Mouse (Mus musculus) heart, embryonic 13.5 days (tissue): ENCODE measurements around the gene Mga. TPM values are rescaled to one million over a fixed set of nuclear protein-coding genes. Genes with fewer than 3 reads are reported as not detected.

Experiments
- ATAC-seq: fragments of 200-750 bp; cut with Nextera tagmentation; 2 replicates; pipeline ENCODE4 v1.8.0; 2017; ENCODE audit warnings: moderate TSS enrichment; ENCODE audit not compliant: insufficient number of reproducible peaks, low FRiP score, low TSS enrichment; ENCODE audit errors: extremely low read depth
- H3K27ac ChIP-seq: fragments of 300-500 bp; sonication (generic); replicated peaks from 2 replicates; pipeline ENCODE4 v1.5.1; 2015; ENCODE audit warnings: moderate library complexity, mild to moderate bottlenecking, inconsistent platforms
- H3K27me3 ChIP-seq: fragments of 300-500 bp; sonication (generic); replicated peaks from 2 replicates; pipeline ENCODE4 v1.6.1; 2015; ENCODE audit warnings: mild to moderate bottlenecking, inconsistent platforms
- H3K36me3 ChIP-seq: fragments of 300-500 bp; sonication (generic); 2 replicates; pipeline ENCODE4 v1.6.1; 2015; ENCODE audit warnings: mild to moderate bottlenecking, inconsistent platforms
- H3K4me1 ChIP-seq: fragments of 300-500 bp; sonication (generic); 2 replicates; pipeline ENCODE4 v1.6.1; 2015; ENCODE audit warnings: inconsistent platforms
- H3K4me2 ChIP-seq: fragments of 300-500 bp; sonication (generic); 2 replicates; pipeline ENCODE4 v1.6.1; 2015; ENCODE audit warnings: inconsistent platforms, mild to moderate bottlenecking, moderate library complexity
- H3K4me3 ChIP-seq: fragments of 300-500 bp; sonication (generic); 2 replicates; pipeline ENCODE4 v1.5.1; 2015; ENCODE audit warnings: moderate library complexity, mild to moderate bottlenecking, inconsistent platforms
- H3K9ac ChIP-seq: fragments of 300-500 bp; sonication (generic); 2 replicates; pipeline ENCODE4 v1.6.1; 2015; ENCODE audit warnings: inconsistent platforms, mild to moderate bottlenecking, moderate library complexity
- H3K9me3 ChIP-seq: fragments of 300-500 bp; sonication (generic); 2 replicates; pipeline ENCODE4 v1.6.1; 2016; ENCODE audit warnings: inconsistent platforms
- WGBS: fragments of 180-500 bp; shearing (Covaris S2); methylation state at CpG from one replicate; pipeline ENCODE4 v1.1.7; 2015; ENCODE audit warnings: mixed read lengths; 5-methylcytosine and 5-hydroxymethylcytosine counted together
- microRNA-seq: library from miRNA; unstranded; fragments of <30 nt; microRNA quantifications from one replicate; pipeline ENCODE4, GENCODE M21; 2016
- polyA plus RNA-seq: library from polyadenylated mRNA; unstranded; fragments of >200 nt; fragmentation: Nextera tagmentation; extraction: Ambion mirVana; gene quantifications from 2 replicates; pipeline ENCODE4 v1.2.1, GENCODE M21; 2015

The Mga gene
- polyA plus RNA-seq, 1 experiment from 2014 or later: 15.4 TPM

DNA sequence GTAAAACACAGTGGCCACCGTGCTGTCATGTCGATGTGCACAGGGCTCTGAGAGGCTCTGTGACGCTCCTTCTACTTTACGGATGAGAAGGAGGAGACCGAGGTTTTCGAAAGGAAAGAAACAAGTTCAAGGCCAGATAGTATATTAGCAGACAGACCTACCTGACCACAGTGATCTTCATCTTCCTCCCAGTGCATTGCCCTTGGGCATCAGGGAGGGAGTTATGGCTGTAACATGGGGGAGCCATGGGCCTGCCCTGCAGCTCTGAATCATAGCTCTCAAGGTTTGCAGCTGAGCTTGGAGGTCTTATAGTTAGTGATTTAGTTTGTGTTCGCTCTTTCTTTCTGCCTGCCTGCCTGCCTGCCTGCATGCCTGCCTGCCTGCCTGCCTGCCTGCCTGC lies 109.7 kb downstream of the Mga start:
- ATAC-seq: no peak
- no peak overlapping the region for H3K9ac ChIP-seq
- WGBS: 88% methylated on average over 7 of the region's 7 CpGs

GRCm38 (mm10) chr2:120007680-120008210 lies 110.7 kb downstream of the Mga start:
- no peaks in the 10 kb centered on the region for H3K27me3 ChIP-seq
- peaks cover 5% of the 10 kb centered on the region; the same call in 1 of the 2 replicates for H3K4me1 ChIP-seq
- H3K9ac ChIP-seq: no peak overlapping the region
- ATAC-seq: no peak
- no peak overlapping the region for H3K27ac ChIP-seq
- H3K4me3 ChIP-seq: no peak overlapping the region
- H3K9me3 ChIP-seq: no peaks in the 10 kb centered on the region
- 0 out of 2 replicates have a peak, but pooled peaks cover 3% of the 10 kb centered on the region for H3K36me3 ChIP-seq
- H3K4me2 ChIP-seq: no peak overlapping the region
- WGBS: 83% methylated on average over 4 of the region's 4 CpGs

More for the DNA sequence above, 109.7 kb downstream of the Mga start:
- H3K36me3 ChIP-seq: 0 out of 2 replicates have a peak, but pooled peaks cover 3% of the 10 kb centered on the region
- H3K27me3 ChIP-seq: no peaks in the 10 kb centered on the region
- no peak overlapping the region for H3K4me2 ChIP-seq
- H3K27ac ChIP-seq: no peak overlapping the region
- H3K4me3 ChIP-seq: no peak overlapping the region
- H3K4me1 ChIP-seq: peaks cover 7% of the 10 kb centered on the region
- no peaks in the 10 kb centered on the region for H3K9me3 ChIP-seq

GRCm38 (mm10) chr2:120008672-120009071 lies 111.6 kb downstream of the Mga start:
- H3K27ac ChIP-seq: peak overlapping the region; percentile 12; the same call in 1 of the 2 replicates
- H3K4me3 ChIP-seq: no peak overlapping the region
- H3K36me3 ChIP-seq: peaks cover 8% of the 10 kb centered on the region; the same call in 1 of the 2 replicates
- no peaks in the 10 kb centered on the region for H3K9me3 ChIP-seq
- H3K4me2 ChIP-seq: no peak overlapping the region
- WGBS: 53% methylated on average over 4 of the region's 4 CpGs
- H3K9ac ChIP-seq: no peak overlapping the region
- no peak for ATAC-seq
- peaks cover 8% of the 10 kb centered on the region; the same call in 1 of the 2 replicates for H3K4me1 ChIP-seq
- no peaks in the 10 kb centered on the region for H3K27me3 ChIP-seq

GRCm38 (mm10) chr2:120011462-120012200 lies 114.6 kb downstream of the Mga start:
- 69% methylated on average over 8 of the region's 8 CpGs for WGBS
- Histone ChIP-seq H3K4me1 (peaks cover 8% of the 10 kb centered on the region; the same call in 1 of the 2 replicates), H3K9me3 (no peaks in the 10 kb centered on the region), H3K27ac (no peak overlapping the region), H3K27me3 (no peaks in the 10 kb centered on the region), H3K4me2 (no peak overlapping the region), H3K4me3 (no peak overlapping the region), H3K36me3 (peaks cover 20% of the 10 kb centered on the region), H3K9ac (0 out of 2 replicates have a peak overlapping the region, but pooled peaks have one; percentile 3)
- no peak for ATAC-seq

- Histone ChIP-seq H3K27ac (no peak overlapping the region), H3K36me3 (peaks cover 33% of the 10 kb centered on the region), H3K9me3 (no peaks in the 10 kb centered on the region), H3K4me1 (peaks cover 8% of the 10 kb centered on the region; the same call in 1 of the 2 replicates), H3K4me3 (no peak overlapping the region), H3K4me2 (no peak overlapping the region), H3K9ac (no peak overlapping the region), H3K27me3 (no peaks in the 10 kb centered on the region)
- 46% methylated on average over 13 of the region's 13 CpGs for WGBS
- ATAC-seq: no peak
Observed at GRCm38 (mm10) chr2:120012924-120013323, 115.9 kb downstream of the Mga start.

DNA sequence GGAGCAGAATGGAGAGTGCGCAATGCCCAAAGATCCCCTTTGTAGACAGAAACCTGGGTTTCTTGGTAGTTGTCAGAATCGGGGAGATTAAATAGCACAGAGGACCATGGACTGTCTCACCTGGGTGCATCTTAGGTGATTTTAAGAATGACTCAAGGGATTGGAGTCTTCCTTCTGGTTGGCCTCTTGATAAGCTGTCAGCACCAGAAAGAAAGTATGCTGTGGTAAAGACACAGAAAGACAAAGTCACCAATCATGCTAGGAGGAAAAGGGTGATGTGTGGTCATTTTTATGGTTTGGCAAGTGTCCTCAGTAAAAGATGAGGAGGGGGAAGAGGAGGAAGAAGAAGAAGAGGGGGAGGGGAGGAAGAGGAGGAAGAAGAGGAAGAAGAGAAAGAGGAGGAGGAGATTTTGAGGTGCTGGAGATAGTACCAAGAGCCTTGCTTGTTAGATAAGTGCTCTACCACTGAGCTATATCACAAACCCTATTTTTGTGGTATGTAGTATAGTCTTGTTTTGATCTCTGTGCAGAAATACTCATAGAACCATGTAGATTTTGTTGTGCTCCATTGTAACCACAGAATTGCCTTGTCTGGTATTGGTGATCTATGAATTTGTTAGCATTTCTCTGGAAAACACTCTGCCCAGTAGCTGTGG lies 116.9 kb downstream of the Mga start:
- no peak overlapping the region for H3K9ac ChIP-seq
- peaks cover 4% of the 10 kb centered on the region; the same call in 1 of the 2 replicates for H3K4me1 ChIP-seq
- WGBS: 89% methylated on average over 2 of the region's 2 CpGs
- H3K27ac ChIP-seq: no peak overlapping the region
- H3K9me3 ChIP-seq: no peaks in the 10 kb centered on the region
- H3K4me3 ChIP-seq: no peak overlapping the region
- peaks cover 43% of the 10 kb centered on the region for H3K36me3 ChIP-seq
- no peaks in the 10 kb centered on the region for H3K27me3 ChIP-seq
- ATAC-seq: no peak
- H3K4me2 ChIP-seq: no peak overlapping the region

DNA sequence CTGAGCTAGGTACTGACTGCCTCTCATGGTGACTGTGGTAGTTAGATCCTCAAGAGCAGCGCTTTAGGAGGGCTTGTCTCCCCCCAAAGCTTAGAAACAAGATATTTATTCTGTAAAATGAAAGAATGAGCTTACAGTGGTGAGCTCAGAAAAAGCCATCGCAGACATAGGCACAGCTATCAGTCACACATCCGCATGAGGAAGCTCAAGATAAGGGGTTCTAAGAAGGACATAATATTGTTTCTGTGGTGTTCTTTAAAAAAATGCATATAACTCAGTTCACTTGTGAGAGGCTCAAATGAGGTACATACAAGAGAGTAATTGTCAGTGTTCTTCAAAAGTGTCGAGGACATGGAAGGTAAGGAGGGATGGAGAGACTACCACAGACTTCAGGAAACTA lies 118.9 kb downstream of the Mga start:
- Histone ChIP-seq H3K9me3 (no peaks in the 10 kb centered on the region), H3K4me3 (no peak overlapping the region), H3K9ac (no peak overlapping the region), H3K36me3 (peaks cover 61% of the 10 kb centered on the region), H3K27ac (no peak overlapping the region), H3K4me1 (0 out of 2 replicates have a peak, but pooled peaks cover 4% of the 10 kb centered on the region), H3K4me2 (no peak overlapping the region), H3K27me3 (no peaks in the 10 kb centered on the region)
- ATAC-seq: no peak
- WGBS: 77% methylated on average over 4 of the region's 4 CpGs

DNA sequence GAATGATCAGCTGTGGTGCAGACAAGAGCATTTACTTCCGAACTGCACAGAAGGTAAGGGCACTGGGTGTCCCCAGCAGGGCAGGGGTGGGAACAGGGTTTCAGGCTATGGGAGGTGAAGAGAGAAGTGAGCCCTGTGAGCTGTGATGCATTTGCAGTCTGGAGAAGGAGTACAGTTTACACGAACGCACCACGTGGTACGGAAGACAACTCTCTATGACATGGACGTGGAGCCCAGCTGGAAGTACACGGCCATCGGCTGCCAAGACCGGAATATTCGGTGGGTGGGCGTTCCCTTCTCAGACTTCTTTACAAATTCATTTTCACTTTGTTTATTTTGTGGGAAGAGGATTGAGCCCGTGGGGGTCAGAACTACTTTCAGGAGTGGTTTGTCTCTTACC lies 120.6 kb downstream of the Mga start:
- ATAC-seq: no peak
- Histone ChIP-seq H3K4me1 (0 out of 2 replicates have a peak, but pooled peaks cover 4% of the 10 kb centered on the region), H3K9ac (no peak overlapping the region), H3K4me2 (no peak overlapping the region), H3K27ac (no peak overlapping the region), H3K36me3 (peaks cover 78% of the 10 kb centered on the region), H3K4me3 (no peak overlapping the region), H3K9me3 (no peaks in the 10 kb centered on the region), H3K27me3 (no peaks in the 10 kb centered on the region)
- WGBS: 83% methylated on average over 12 of the region's 12 CpGs

Small RNA genes within 50 kb of the gene (microRNA-seq; reads per million reads assigned to microRNA genes)
- gene Mir7665: not detected

Other genes starting within 250 kb of the Mga start
- 49.0 and 53.0 TPM in 2 replicates for gene Ndufaf1, start 234.4 kb upstream of the Mga start, polyA plus RNA-seq
- gene Rtf1, start 222.2 kb upstream of the Mga start, polyA plus RNA-seq: 21.6 and 25.6 TPM in 2 replicates
- gene Itpka, start 154.9 kb upstream of the Mga start, polyA plus RNA-seq: 1.8 and 2.1 TPM in 2 replicates
- gene Ltk, start 136.8 kb upstream of the Mga start, polyA plus RNA-seq: 0.10 and 0.19 TPM in 2 replicates
- gene Rpap1, start 109.7 kb upstream of the Mga start, polyA plus RNA-seq: 17.6 and 19.4 TPM in 2 replicates
- gene Tyro3, start 99.5 kb upstream of the Mga start, polyA plus RNA-seq: 7.3 and 7.9 TPM in 2 replicates
- 1.5 and 1.8 TPM in 2 replicates for gene Mapkbp1, start 75.5 kb downstream of the Mga start, polyA plus RNA-seq
- 17.1 and 17.4 TPM in 2 replicates for gene Jmjd7, start 130.3 kb downstream of the Mga start, polyA plus RNA-seq
- gene Gm28042, start 130.3 kb downstream of the Mga start, polyA plus RNA-seq: 1.7 and 1.9 TPM in 2 replicates
- 1.1 and 1.3 TPM in 2 replicates for gene Pla2g4b, start 136.2 kb downstream of the Mga start, polyA plus RNA-seq